Mouse (Mus musculus): ENCODE results near the gene Syngr2. TPM values are rescaled to one million over a fixed set of nuclear protein-coding genes. Genes with fewer than 3 reads are reported as not detected.

Gene Syngr2
- polyA plus RNA-seq, 1 experiment from 2014 or later: 15.8 TPM

DNA sequence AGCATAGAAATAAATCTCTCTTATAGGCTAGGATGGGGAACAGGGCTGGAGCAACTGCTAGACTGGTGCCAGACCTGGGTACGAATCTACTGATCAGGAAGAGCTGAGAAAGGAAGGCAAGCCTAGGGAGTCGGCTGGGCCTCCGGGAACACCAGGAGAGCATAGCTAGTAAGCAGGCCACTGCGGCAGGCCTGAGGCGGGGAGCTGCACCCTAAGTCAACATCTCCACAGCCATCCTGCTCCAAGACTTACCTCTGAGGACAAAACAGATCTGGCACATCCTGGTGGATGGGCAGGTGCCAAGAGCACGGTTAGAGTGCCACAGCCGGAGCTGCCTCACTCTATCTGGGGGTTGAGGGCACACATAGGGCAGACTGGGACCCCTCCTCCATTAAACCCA, 10.7 kb downstream of the Syngr2 start:
- Histone ChIP-seq H3K4me3 (no peak overlapping the region), H3K4me1 (peaks cover 17% of the 10 kb centered on the region), H3K9me3 (no peaks in the 10 kb centered on the region), H3K27me3 (replicated peaks) (no peaks in the 10 kb centered on the region), H3K27ac (no peak overlapping the region), H3K9ac (no peak overlapping the region), H3K36me3 (replicated peaks) (no peaks in the 10 kb centered on the region), H3K4me2 (no peak overlapping the region)
- WGBS: 93% methylated on average over 7 of the region's 7 CpGs
- ATAC-seq (replicated peaks): no peak

DNA sequence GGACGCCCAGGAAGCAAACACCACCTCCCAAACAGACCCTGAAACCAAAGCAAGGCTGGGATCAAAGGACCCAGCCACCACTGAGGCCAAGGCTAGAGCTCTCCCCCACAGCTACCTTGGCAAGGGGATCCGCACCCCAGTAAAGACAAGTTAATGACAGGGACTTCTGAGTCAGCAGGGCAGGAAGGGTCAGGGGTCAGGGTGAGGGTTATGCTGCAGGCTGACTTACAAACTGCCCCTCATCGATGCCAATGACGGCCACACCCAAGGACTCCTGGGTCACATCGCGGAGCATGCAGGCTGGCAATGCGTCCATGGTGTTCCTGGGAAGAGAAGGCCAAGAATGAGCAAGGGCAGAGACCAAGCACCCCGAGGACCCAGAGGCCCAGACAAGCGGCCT, 12.4 kb downstream of the Syngr2 start:
- WGBS: 95% methylated on average over 9 of the region's 9 CpGs

GRCm38 (mm10) chr11:117822728-117823241, 13.3 kb downstream of the Syngr2 start:
- Histone ChIP-seq H3K4me3 (no peak overlapping the region), H3K36me3 (replicated peaks) (no peaks in the 10 kb centered on the region), H3K27me3 (replicated peaks) (no peaks in the 10 kb centered on the region), H3K9ac (no peak overlapping the region), H3K4me1 (peaks cover 32% of the 10 kb centered on the region), H3K27ac (no peak overlapping the region), H3K4me2 (no peak overlapping the region), H3K9me3 (no peaks in the 10 kb centered on the region)
- WGBS: 89% methylated on average over 7 of the region's 7 CpGs
- no peak for ATAC-seq (replicated peaks)

More for the DNA sequence above, 12.4 kb downstream of the Syngr2 start:
- Histone ChIP-seq H3K27ac (no peak overlapping the region), H3K4me3 (no peak overlapping the region), H3K9ac (no peak overlapping the region), H3K9me3 (no peaks in the 10 kb centered on the region), H3K4me2 (no peak overlapping the region), H3K27me3 (replicated peaks) (no peaks in the 10 kb centered on the region), H3K4me1 (peaks cover 32% of the 10 kb centered on the region), H3K36me3 (replicated peaks) (no peaks in the 10 kb centered on the region)
- no peak for ATAC-seq (replicated peaks)

DNA sequence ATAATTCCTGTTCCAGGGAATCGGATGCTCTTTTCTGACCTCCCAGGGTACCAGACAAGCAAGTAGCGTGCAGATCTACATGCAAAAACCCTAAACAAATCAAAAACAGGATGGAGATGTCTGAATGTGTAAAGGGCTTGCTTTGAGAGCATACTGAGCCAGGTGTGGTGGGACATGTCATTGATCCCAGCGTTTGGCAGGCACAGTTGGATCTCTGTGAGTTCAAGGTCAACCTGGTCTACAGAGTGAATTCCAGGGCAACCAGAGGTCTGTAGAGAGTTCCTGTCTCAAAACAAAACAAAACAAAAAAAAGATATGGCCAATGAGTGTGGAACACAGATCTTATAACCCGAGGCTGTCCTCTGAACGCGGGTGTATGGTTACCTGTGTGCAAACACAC, 13.9 kb downstream of the Syngr2 start:
- Histone ChIP-seq H3K9me3 (no peaks in the 10 kb centered on the region), H3K4me2 (no peak overlapping the region), H3K9ac (no peak overlapping the region), H3K36me3 (replicated peaks) (no peaks in the 10 kb centered on the region), H3K4me3 (no peak overlapping the region), H3K27me3 (replicated peaks) (no peaks in the 10 kb centered on the region), H3K4me1 (peaks cover 37% of the 10 kb centered on the region), H3K27ac (no peak overlapping the region)
- no peak for ATAC-seq (replicated peaks)
- 91% methylated on average over 6 of the region's 6 CpGs for WGBS

GRCm38 (mm10) chr11:117824060-117824969, 14.8 kb downstream of the Syngr2 start:
- Histone ChIP-seq H3K27ac (no peak overlapping the region), H3K27me3 (replicated peaks) (no peaks in the 10 kb centered on the region), H3K4me2 (peak overlapping the region; percentile 91), H3K4me1 (peaks cover 35% of the 10 kb centered on the region), H3K4me3 (peak overlapping the region; percentile 36; the same call in 1 of the 2 replicates), H3K9me3 (no peaks in the 10 kb centered on the region), H3K9ac (no peak overlapping the region), H3K36me3 (replicated peaks) (no peaks in the 10 kb centered on the region)
- ATAC-seq (replicated peaks): peak; percentile 84
- 18% methylated on average over 23 of the region's 23 CpGs for WGBS

DNA sequence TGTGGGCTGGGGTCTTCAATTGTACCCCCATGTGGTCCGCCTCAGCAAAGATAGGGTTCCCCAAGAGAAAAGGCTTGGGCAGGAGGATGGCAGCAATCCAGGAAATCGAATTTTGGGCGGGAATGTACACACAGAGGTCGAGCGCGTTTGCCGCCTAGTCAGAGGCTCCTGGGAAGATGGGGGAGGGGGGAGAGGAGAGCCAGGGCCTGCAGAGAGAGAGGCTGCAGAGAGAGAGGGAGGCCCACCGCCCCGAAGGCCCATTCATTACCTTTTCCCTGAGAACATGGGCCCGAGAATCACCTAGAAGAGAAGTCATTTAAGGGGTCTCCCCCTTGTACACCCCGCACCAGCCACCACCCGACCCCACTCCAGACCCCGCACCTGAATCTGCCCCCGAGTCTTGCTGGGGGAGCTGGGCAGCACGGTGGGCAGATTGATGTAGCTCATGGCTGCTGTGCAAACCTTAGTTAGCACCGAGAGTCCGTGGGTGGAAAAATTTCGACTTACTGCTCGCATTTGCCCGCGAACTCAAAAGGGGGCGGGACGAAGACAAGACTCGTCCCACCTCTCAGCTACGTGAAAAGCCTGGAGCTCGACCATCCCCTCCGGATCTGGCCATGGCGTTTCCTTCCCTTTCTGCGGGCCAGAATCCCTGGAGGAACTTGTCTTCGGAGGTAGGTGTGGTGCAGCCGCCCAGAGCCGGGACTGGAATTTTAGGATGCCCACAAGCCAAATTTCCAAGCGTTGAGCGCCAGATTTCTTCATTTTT, 16.0 kb downstream of the Syngr2 start, which contains the start of the genes Afmid and Tk1:
Afmid (plus strand) TSS at position 592 of the 769 bp plus-strand sequence.
Tk1 (minus strand) TSS at position 760 of the 769 bp plus-strand sequence.
- peak within 1 kb of the TSS; percentile 48 for H3K27ac ChIP-seq

DNA sequence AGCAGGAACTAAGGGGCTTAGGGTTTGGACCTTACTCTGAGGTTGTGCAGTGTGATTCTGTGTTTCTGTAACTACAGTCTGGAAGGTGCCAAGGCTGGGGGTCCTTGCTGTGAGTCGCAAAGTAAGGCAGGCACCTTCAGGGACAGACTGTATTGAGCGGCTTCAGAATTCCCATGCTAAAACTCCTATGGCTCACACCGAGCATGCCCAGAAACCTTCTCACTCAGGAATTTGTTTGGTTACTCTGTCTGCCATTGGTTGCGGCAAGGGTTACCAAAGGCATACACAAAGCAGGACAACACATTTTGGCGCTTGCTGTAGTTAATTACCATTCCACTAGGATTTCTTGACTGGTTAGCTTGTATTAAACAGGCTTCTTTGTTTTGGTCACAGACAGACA, 16.7 kb downstream of the Syngr2 start:
- H3K4me1 ChIP-seq: peaks cover 33% of the 10 kb centered on the region

More for the DNA sequence above, 16.0 kb downstream of the Syngr2 start, which contains the start of the genes Afmid and Tk1:
- H3K4me1 ChIP-seq: peaks cover 33% of the 10 kb centered on the region
- ATAC-seq (replicated peaks): peak; percentile 51; the same call in 1 of the 2 replicates
- WGBS: under 1% methylated on average over 34 of the region's 34 CpGs
- peak within 1 kb of the TSS; percentile 91 for H3K4me2 ChIP-seq
- peak within 1 kb of the TSS; percentile 28 for H3K9ac ChIP-seq
- peak within 1 kb of the TSS; percentile 36 for H3K4me3 ChIP-seq
- no peaks in the 10 kb centered on the region for H3K36me3 ChIP-seq (replicated peaks)
- H3K9me3 ChIP-seq: no peaks in the 10 kb centered on the region
- H3K27me3 ChIP-seq (replicated peaks): no peaks in the 10 kb centered on the region

DNA sequence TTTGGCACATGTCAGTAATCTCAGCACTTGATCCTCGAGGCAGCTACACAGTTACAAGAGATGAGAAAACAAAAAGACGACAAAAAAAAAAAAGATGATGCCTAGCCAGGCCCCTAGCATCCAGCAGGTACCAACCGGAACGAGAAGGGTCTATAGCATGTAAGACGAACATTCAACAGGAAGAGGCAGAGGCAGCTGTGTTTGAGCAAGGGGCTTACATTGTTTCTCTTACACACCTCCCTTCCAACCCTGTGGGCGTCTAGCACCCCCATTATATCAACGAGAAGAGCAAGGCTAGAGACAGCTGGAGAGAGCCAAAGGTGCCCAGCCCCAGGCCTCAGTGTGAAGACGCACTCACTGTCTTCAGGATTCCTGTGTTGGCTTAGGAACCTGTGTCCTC, 17.4 kb downstream of the Syngr2 start:
- Histone ChIP-seq H3K9me3 (no peaks in the 10 kb centered on the region), H3K9ac (no peak overlapping the region), H3K27ac (no peak overlapping the region), H3K36me3 (replicated peaks) (no peaks in the 10 kb centered on the region), H3K4me2 (no peak overlapping the region), H3K4me3 (no peak overlapping the region), H3K27me3 (replicated peaks) (no peaks in the 10 kb centered on the region), H3K4me1 (peaks cover 33% of the 10 kb centered on the region)
- 70% methylated on average over 8 of the region's 8 CpGs for WGBS
- ATAC-seq (replicated peaks): no peak

More for the DNA sequence above, 16.7 kb downstream of the Syngr2 start:
- no peaks in the 10 kb centered on the region for H3K36me3 ChIP-seq (replicated peaks)
- no peaks in the 10 kb centered on the region for H3K27me3 ChIP-seq (replicated peaks)
- no peaks in the 10 kb centered on the region for H3K9me3 ChIP-seq
- peak overlapping the region; percentile 28; the same call in 1 of the 2 replicates for H3K9ac ChIP-seq
- peak overlapping the region; percentile 91 for H3K4me2 ChIP-seq
- peak overlapping the region; percentile 48 for H3K27ac ChIP-seq
- ATAC-seq (replicated peaks): no peak
- peak overlapping the region; percentile 36 for H3K4me3 ChIP-seq
- 5% methylated on average over 5 of the region's 5 CpGs for WGBS

GRCm38 (mm10) chr11:117827386-117827785, 17.9 kb downstream of the Syngr2 start:
- Histone ChIP-seq H3K4me1 (peaks cover 38% of the 10 kb centered on the region), H3K9me3 (no peaks in the 10 kb centered on the region), H3K27ac (no peak overlapping the region), H3K9ac (no peak overlapping the region), H3K36me3 (replicated peaks) (no peaks in the 10 kb centered on the region), H3K4me2 (no peak overlapping the region), H3K27me3 (replicated peaks) (no peaks in the 10 kb centered on the region), H3K4me3 (no peak overlapping the region)
- WGBS: 76% methylated on average over 3 of the region's 3 CpGs
- ATAC-seq (replicated peaks): no peak

DNA sequence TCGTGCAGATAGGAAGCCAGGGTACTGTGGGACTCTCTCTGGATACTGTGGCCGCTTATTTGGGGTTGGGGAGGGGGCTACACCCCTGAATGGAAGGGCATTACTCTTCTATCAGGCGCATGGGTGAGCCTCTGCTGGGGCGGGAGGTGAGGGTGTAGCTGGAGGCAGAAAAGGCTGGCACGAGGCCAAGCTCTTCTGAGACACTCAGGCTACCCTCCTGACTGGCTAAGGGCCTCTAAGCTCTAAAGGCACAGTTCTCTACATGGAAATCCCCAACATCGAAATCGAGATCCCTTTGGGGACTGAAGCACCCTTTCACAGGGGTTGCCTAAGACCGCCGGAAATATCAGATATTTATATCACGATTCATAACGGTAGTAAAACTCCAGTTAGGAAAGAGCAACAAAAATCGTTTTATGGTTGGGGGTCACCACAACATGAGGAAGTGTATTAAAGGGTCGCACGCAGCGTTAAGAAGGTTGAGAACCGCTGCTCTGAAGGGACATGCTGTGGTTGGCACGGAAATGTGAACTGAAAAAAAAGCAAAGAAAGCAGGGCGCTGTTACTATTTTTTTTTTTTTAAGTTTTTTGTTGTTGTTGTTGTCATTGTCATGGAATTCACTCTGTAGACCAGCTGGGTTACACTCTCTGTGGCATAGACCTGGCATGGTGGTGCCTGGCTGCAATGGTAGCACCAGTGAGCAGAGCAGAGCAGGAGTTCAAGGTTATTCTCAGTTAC, 18.9 kb downstream of the Syngr2 start:
- Histone ChIP-seq H3K9me3 (no peaks in the 10 kb centered on the region), H3K27me3 (replicated peaks) (no peaks in the 10 kb centered on the region), H3K4me2 (no peak overlapping the region), H3K9ac (no peak overlapping the region), H3K36me3 (replicated peaks) (no peaks in the 10 kb centered on the region), H3K4me1 (peaks cover 38% of the 10 kb centered on the region), H3K4me3 (no peak overlapping the region), H3K27ac (no peak overlapping the region)
- 80% methylated on average over 18 of the region's 18 CpGs for WGBS
- ATAC-seq (replicated peaks): no peak

- 52% methylated on average over 9 of the region's 9 CpGs for WGBS
- Histone ChIP-seq H3K4me3 (no peak overlapping the region), H3K4me2 (no peak overlapping the region), H3K4me1 (peaks cover 36% of the 10 kb centered on the region), H3K9ac (no peak overlapping the region), H3K27ac (no peak overlapping the region), H3K27me3 (replicated peaks) (no peaks in the 10 kb centered on the region), H3K9me3 (no peaks in the 10 kb centered on the region), H3K36me3 (replicated peaks) (no peaks in the 10 kb centered on the region)
- ATAC-seq (replicated peaks): no peak
Observed at GRCm38 (mm10) chr11:117828888-117829604, 19.6 kb downstream of the Syngr2 start.

Measured in midbrain, embryonic 15.5 days (tissue).